Mouse (Mus musculus): ENCODE results near the gene Calm3. TPM values are rescaled to one million over a fixed set of nuclear protein-coding genes. Genes with fewer than 3 reads are reported as not detected.

The Calm3 gene
- polyA plus RNA-seq, 1 experiment from 2014 or later: 527 TPM

GRCm38 (mm10) chr7:16918014-16918413 is 5.9 kb downstream of the Calm3 start:
- no peak overlapping the region for H3K27ac ChIP-seq
- peaks cover 61% of the 10 kb centered on the region for H3K36me3 ChIP-seq (replicated peaks; ENCODE audit: control insufficient read depth, insufficient read depth)
- WGBS: 55% methylated on average over 9 of the region's 9 CpGs
- no peak for ATAC-seq (ENCODE audit: low FRiP score)
- H3K27me3 ChIP-seq (ENCODE audit: control insufficient read depth, insufficient read depth, low read length): no peaks in the 10 kb centered on the region
- no peak overlapping the region for H3K4me2 ChIP-seq (replicated peaks)
- H3K9ac ChIP-seq: no peak overlapping the region
- H3K9me3 ChIP-seq (ENCODE audit: control insufficient read depth, low read length): no peaks in the 10 kb centered on the region
- peaks cover 43% of the 10 kb centered on the region for H3K4me1 ChIP-seq (replicated peaks; ENCODE audit: control insufficient read depth, insufficient read depth, low read length)
- no peak overlapping the region for H3K4me3 ChIP-seq (replicated peaks; ENCODE audit: low read length)
- DNase-seq (ENCODE audit: low spot score): no peak

DNA sequence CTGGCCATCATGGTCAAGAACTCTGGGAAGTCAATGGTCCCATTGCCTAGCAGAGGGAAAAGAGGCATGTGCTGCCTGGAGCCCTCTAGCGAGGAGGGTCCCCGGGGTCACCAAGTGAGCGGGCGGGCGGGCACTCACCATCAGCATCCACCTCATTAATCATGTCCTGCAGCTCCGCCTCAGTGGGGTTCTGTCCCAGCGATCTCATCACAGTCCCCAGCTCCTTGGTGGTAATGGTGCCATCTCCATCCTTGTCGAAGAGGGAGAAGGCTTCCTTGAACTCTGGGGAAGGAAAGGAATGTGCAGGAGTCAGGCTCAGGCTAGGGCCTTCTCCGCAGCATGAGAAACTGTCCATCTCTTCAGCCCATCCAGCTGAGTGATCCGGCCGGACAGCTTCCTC is 6.5 kb downstream of the Calm3 start:
- no peaks in the 10 kb centered on the region for H3K27me3 ChIP-seq (ENCODE audit: control insufficient read depth, insufficient read depth, low read length)
- H3K9ac ChIP-seq: no peak overlapping the region
- peaks cover 40% of the 10 kb centered on the region for H3K4me1 ChIP-seq (replicated peaks; ENCODE audit: control insufficient read depth, insufficient read depth, low read length)
- H3K4me3 ChIP-seq (replicated peaks; ENCODE audit: low read length): no peak overlapping the region
- H3K4me2 ChIP-seq (replicated peaks): no peak overlapping the region
- H3K9me3 ChIP-seq (ENCODE audit: control insufficient read depth, low read length): no peaks in the 10 kb centered on the region
- H3K36me3 ChIP-seq (replicated peaks; ENCODE audit: control insufficient read depth, insufficient read depth): peaks cover 65% of the 10 kb centered on the region
- DNase-seq (ENCODE audit: low spot score) (no peak), ATAC-seq (ENCODE audit: low FRiP score) (no peak)
- WGBS: 64% methylated on average over 11 of the region's 11 CpGs
- no peak overlapping the region for H3K27ac ChIP-seq

DNA sequence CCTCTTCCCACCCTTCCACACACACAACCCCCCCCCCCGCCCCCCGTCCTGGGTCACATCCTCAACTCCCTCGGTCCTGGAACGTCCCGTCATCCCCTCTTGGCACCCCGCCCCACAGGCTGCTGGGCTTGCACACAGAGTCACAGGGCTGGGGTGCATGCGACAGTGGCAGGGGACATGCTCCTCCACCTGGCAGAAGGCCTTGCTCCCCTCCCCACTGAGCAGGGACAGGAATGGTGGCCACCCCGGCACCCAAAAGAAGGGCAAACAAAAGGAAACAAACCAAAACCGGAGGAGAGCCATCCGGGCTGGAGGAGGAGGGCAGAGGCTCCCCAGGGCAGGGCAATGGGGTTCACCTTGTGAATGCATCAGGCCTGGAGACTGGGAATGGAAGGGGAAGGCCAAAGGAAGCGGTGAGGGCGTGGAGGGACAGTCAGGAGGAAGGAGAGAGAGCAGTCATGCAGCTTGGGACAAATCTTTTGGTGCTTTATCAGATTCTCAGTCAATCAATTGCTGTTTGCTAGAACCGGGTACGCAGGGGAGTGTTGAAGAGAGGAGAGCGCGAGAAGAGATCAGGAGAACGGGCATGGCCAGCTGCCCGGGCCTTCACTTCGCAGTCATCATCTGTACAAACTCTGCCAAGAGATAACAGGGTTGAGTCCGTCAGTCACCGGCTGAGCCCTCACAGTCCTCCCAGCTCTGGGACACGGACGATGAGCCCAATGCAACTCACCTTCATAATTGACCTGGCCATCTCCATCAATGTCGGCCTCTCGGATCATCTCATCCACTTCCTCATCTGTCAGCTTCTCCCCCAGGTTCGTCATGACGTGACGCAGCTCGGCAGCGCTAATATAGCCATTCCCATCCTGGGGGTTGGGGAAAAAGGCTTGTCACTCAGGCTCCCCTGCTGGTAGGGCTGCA is 7.3 kb downstream of the Calm3 start:
- Histone ChIP-seq H3K9me3 (ENCODE audit: control insufficient read depth, low read length) (no peaks in the 10 kb centered on the region), H3K4me2 (replicated peaks) (no peak overlapping the region), H3K36me3 (replicated peaks; ENCODE audit: control insufficient read depth, insufficient read depth) (peaks cover 65% of the 10 kb centered on the region), H3K4me1 (replicated peaks; ENCODE audit: control insufficient read depth, insufficient read depth, low read length) (peaks cover 32% of the 10 kb centered on the region), H3K4me3 (replicated peaks; ENCODE audit: low read length) (no peak overlapping the region), H3K27ac (no peak overlapping the region), H3K27me3 (ENCODE audit: control insufficient read depth, insufficient read depth, low read length) (no peaks in the 10 kb centered on the region), H3K9ac (no peak overlapping the region)
- 80% methylated on average over 30 of the region's 30 CpGs for WGBS
- ATAC-seq (ENCODE audit: low FRiP score) (no peak), DNase-seq (ENCODE audit: low spot score) (no peak)

DNA sequence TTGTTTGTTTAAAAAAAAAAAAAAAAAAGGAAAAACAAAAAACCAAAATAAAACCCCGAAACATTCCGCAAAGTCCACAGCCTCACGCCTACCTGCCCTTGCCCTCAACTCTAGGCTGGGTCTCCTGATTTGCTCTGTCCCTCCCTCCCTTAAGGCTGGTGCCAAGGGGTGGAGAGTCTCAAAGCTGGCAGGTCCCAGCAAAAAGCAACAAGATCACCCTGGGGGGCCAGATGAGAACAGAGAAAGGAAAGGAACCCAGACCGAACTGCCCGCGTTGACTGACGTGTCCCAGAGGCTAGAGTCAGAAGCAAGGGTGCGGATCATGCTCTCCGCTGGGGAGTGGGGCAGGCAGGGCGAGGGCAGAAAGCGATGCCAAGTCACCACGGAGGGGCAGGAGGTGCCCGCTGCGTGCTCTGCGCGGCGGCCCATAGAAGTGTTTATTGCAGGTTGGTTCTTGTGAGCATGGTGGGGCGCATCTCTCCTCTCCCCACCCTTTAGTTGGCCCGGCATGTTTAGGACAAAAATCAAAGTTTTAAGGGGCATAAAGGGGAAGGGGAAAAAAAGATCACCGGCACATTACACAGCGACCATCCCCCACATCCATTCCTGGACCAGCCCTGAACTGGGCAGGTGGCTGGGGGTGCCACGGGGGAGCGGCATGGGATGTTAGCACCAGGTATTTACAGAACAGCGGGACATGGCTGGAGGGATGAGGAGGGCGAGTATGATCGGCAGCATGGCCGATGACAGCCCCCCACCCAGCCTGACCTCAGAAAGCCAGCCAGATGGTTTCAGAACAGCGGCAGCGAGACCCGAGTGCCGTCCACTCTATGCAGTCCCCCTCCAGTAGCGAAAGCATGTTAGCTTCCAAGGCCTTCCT is 8.2 kb downstream of the Calm3 start:
- peaks cover 65% of the 10 kb centered on the region for H3K36me3 ChIP-seq (replicated peaks; ENCODE audit: control insufficient read depth, insufficient read depth)

DNA sequence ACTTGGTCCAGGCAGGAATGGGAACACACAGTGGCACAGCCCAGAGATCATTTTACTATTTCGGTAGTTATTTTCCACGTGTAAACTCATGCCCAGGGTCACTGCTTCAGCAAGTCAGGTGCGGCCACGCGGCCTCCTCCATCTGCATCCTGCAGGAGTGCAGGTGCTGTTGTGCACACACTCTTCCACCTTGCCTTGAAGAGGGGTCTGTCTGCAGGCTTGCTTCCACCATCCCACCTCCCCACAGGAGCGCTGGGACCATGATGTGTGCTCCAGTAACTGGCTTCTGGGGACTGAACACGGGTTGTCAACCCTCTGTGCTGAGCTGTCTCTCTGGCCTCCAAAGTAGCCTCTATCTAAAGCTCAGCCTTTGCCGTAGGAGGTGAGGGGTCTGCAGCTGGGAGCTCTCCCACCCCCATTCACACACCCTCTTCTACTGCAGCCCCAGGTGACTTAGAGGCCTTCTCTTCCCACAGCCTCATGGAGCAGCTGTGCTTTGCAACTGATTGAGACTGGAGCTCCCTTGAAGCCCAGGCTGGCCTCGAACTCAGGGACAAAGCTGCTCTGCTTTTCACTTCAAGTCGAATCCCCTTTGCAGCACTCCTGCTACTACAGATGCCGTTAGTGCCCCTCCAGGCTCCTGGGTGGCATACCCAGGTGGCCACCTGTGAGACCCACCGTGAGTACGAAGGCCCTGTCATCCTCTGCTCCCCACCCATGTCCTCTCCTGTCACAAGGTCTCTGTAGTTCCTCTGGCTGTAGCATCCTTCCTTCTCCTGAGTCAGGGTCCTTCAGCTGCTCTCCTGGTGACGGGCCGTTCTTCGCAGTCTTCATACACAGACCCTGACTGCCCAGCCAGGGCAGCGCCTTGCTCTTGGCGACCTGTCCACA is 9.2 kb downstream of the Calm3 start:
- Histone ChIP-seq H3K27ac (0 out of 2 replicates have a peak overlapping the region, but pooled peaks have one; percentile 26), H3K36me3 (replicated peaks; ENCODE audit: control insufficient read depth, insufficient read depth) (peaks cover 65% of the 10 kb centered on the region), H3K27me3 (ENCODE audit: control insufficient read depth, insufficient read depth, low read length) (no peaks in the 10 kb centered on the region), H3K9ac (no peak overlapping the region), H3K4me1 (replicated peaks; ENCODE audit: control insufficient read depth, insufficient read depth, low read length) (peaks cover 13% of the 10 kb centered on the region), H3K9me3 (ENCODE audit: control insufficient read depth, low read length) (no peaks in the 10 kb centered on the region), H3K4me3 (replicated peaks; ENCODE audit: low read length) (no peak overlapping the region), H3K4me2 (replicated peaks) (no peak overlapping the region)
- DNase-seq (ENCODE audit: low spot score) (no peak), ATAC-seq (ENCODE audit: low FRiP score) (no peak)
- 84% methylated on average over 18 of the region's 18 CpGs for WGBS

More for the DNA sequence above, 8.2 kb downstream of the Calm3 start:
- ATAC-seq (ENCODE audit: low FRiP score): no peak
- no peaks in the 10 kb centered on the region for H3K9me3 ChIP-seq (ENCODE audit: control insufficient read depth, low read length)
- no peak overlapping the region for H3K9ac ChIP-seq
- H3K4me1 ChIP-seq (replicated peaks; ENCODE audit: control insufficient read depth, insufficient read depth, low read length): peaks cover 23% of the 10 kb centered on the region
- DNase-seq (ENCODE audit: low spot score): no peak
- no peak overlapping the region for H3K4me2 ChIP-seq (replicated peaks)
- no peak overlapping the region for H3K4me3 ChIP-seq (replicated peaks; ENCODE audit: low read length)
- no peaks in the 10 kb centered on the region for H3K27me3 ChIP-seq (ENCODE audit: control insufficient read depth, insufficient read depth, low read length)
- 95% methylated on average over 32 of the region's 32 CpGs for WGBS
- H3K27ac ChIP-seq: no peak overlapping the region

DNA sequence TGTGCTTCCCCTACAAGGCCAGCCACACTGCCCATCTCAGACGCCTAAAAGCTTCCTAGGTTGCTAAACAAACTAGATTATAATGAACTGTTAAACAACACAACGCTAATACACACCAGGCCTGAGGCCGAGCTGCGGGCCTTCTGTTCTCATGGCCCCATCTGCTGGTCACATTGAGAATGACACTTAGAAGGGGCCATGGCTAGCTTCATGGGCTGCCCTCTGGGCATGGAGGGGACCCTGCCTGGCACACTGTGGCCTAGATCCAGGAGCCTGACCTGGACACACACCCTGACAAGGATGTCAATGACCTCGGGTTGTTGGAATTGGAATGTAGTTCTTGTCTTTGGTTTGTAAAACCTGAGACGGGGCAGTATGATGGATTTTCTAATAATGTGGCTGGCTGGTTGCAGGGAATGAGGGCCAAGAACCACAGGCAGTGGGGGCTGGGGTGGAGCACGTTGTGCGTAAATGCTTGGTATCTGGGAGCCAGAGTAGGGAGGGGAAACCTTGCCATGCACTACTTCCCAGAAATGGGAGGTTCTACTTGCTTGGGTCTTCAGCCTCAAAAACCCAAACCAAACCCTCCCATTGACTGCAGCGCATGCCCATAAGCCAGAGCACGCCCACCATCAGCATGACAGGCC is 10.0 kb downstream of the Calm3 start:
- Histone ChIP-seq H3K4me1 (replicated peaks; ENCODE audit: control insufficient read depth, insufficient read depth, low read length) (peaks cover 5% of the 10 kb centered on the region; the same call in 1 of the 2 replicates), H3K9me3 (ENCODE audit: control insufficient read depth, low read length) (no peaks in the 10 kb centered on the region), H3K4me2 (replicated peaks) (no peak overlapping the region), H3K36me3 (replicated peaks; ENCODE audit: control insufficient read depth, insufficient read depth) (peaks cover 57% of the 10 kb centered on the region), H3K27ac (0 out of 2 replicates have a peak overlapping the region, but pooled peaks have one; percentile 26), H3K9ac (no peak overlapping the region), H3K27me3 (ENCODE audit: control insufficient read depth, insufficient read depth, low read length) (no peaks in the 10 kb centered on the region), H3K4me3 (replicated peaks; ENCODE audit: low read length) (no peak overlapping the region)
- ATAC-seq (ENCODE audit: low FRiP score) (peak; percentile 60), DNase-seq (ENCODE audit: low spot score) (peak; percentile 84)
- WGBS: 37% methylated on average over 10 of the region's 10 CpGs

- Histone ChIP-seq H3K4me1 (replicated peaks; ENCODE audit: control insufficient read depth, insufficient read depth, low read length) (no peaks in the 10 kb centered on the region; the same call in 1 of the 2 replicates), H3K27ac (no peak overlapping the region), H3K36me3 (replicated peaks; ENCODE audit: control insufficient read depth, insufficient read depth) (peaks cover 42% of the 10 kb centered on the region), H3K9ac (no peak overlapping the region), H3K9me3 (ENCODE audit: control insufficient read depth, low read length) (no peaks in the 10 kb centered on the region), H3K27me3 (ENCODE audit: control insufficient read depth, insufficient read depth, low read length) (no peaks in the 10 kb centered on the region), H3K4me3 (replicated peaks; ENCODE audit: low read length) (no peak overlapping the region), H3K4me2 (replicated peaks) (no peak overlapping the region)
- ATAC-seq (ENCODE audit: low FRiP score) (no peak), DNase-seq (ENCODE audit: low spot score) (no peak)
- 50% methylated on average over 6 of the region's 6 CpGs for WGBS
These were observed 11.6 kb downstream of the Calm3 start for GRCm38 (mm10) chr7:16912360-16912759.

GRCm38 (mm10) chr7:16911904-16912303 is 12.0 kb downstream of the Calm3 start:
- no peak overlapping the region for H3K9ac ChIP-seq
- no peak overlapping the region for H3K4me2 ChIP-seq (replicated peaks)
- no peaks in the 10 kb centered on the region for H3K27me3 ChIP-seq (ENCODE audit: control insufficient read depth, insufficient read depth, low read length)
- H3K36me3 ChIP-seq (replicated peaks; ENCODE audit: control insufficient read depth, insufficient read depth): peaks cover 37% of the 10 kb centered on the region
- H3K4me1 ChIP-seq (replicated peaks; ENCODE audit: control insufficient read depth, insufficient read depth, low read length): no peaks in the 10 kb centered on the region; the same call in 1 of the 2 replicates
- DNase-seq (ENCODE audit: low spot score) (no peak), ATAC-seq (ENCODE audit: low FRiP score) (no peak)
- no peaks in the 10 kb centered on the region for H3K9me3 ChIP-seq (ENCODE audit: control insufficient read depth, low read length)
- 89% methylated on average over 3 of the region's 3 CpGs for WGBS
- H3K4me3 ChIP-seq (replicated peaks; ENCODE audit: low read length): no peak overlapping the region
- H3K27ac ChIP-seq: no peak overlapping the region
